Mouse (Mus musculus): ENCODE results near the gene Trrap.

- TF ChIP-seq CTCF (IDR thresholded peaks at IDR 0.05; ENCODE audit: low read depth) (no peak), EP300 (IDR thresholded peaks at IDR 0.05; ENCODE audit: low read depth) (no peak)
These were observed 137.0 kb downstream of the Trrap start for GRCm38 (mm10) chr5:144904356-144905134.
